Mouse (Mus musculus): Measurements from ENCODE around the gene Plekhg1. TPM values are rescaled to one million over a fixed set of nuclear protein-coding genes. Genes with fewer than 3 reads are reported as not detected.

Plekhg1 gene
- polyA plus RNA-seq, 1 experiment from 2014 or later: 11.8 TPM

- WGBS: 87% methylated on average over 10 of the region's 10 CpGs
- Histone ChIP-seq H3K4me1 (replicated peaks) (no peaks in the 10 kb centered on the region), H3K36me3 (no peaks in the 10 kb centered on the region), H3K4me3 (replicated peaks) (no peak overlapping the region), H3K27ac (no peak overlapping the region), H3K9me3 (no peaks in the 10 kb centered on the region), H3K27me3 (no peaks in the 10 kb centered on the region), H3K4me2 (replicated peaks) (no peak overlapping the region), H3K9ac (replicated peaks) (no peak overlapping the region)
- no peak for ATAC-seq
Measured at GRCm38 (mm10) chr10:3835616-3836015, 95.5 kb downstream of the Plekhg1 start.

GRCm38 (mm10) chr10:3839748-3840432, 99.7 kb downstream of the Plekhg1 start:
- Histone ChIP-seq H3K4me3 (replicated peaks) (no peak overlapping the region), H3K27ac (0 out of 2 replicates have a peak overlapping the region, but pooled peaks have one; percentile 5), H3K36me3 (no peaks in the 10 kb centered on the region), H3K4me2 (replicated peaks) (no peak overlapping the region), H3K9me3 (no peaks in the 10 kb centered on the region), H3K4me1 (replicated peaks) (no peaks in the 10 kb centered on the region), H3K27me3 (no peaks in the 10 kb centered on the region), H3K9ac (replicated peaks) (no peak overlapping the region)
- ATAC-seq: 0 out of 2 replicates have a peak, but pooled peaks have one; percentile 27
- WGBS: 72% methylated on average over 6 of the region's 6 CpGs

GRCm38 (mm10) chr10:3844430-3844829, 104.3 kb downstream of the Plekhg1 start:
- Histone ChIP-seq H3K9me3 (no peaks in the 10 kb centered on the region), H3K27me3 (no peaks in the 10 kb centered on the region), H3K36me3 (no peaks in the 10 kb centered on the region), H3K4me1 (replicated peaks) (no peaks in the 10 kb centered on the region), H3K4me2 (replicated peaks) (no peak overlapping the region), H3K27ac (no peak overlapping the region), H3K9ac (replicated peaks) (no peak overlapping the region), H3K4me3 (replicated peaks) (no peak overlapping the region)
- WGBS: 83% methylated on average over 5 of the region's 5 CpGs
- ATAC-seq: no peak

- H3K36me3 ChIP-seq: no peaks in the 10 kb centered on the region
- no peaks in the 10 kb centered on the region for H3K9me3 ChIP-seq
- H3K27me3 ChIP-seq: no peaks in the 10 kb centered on the region
- no peak overlapping the region for H3K4me3 ChIP-seq (replicated peaks)
- no peak overlapping the region for H3K4me2 ChIP-seq (replicated peaks)
- no peak overlapping the region for H3K9ac ChIP-seq (replicated peaks)
- peaks cover 5% of the 10 kb centered on the region; the same call in 1 of the 2 replicates for H3K4me1 ChIP-seq (replicated peaks)
- H3K27ac ChIP-seq: no peak overlapping the region
- WGBS: 54% methylated on average over 2 of the region's 2 CpGs
- no peak for ATAC-seq
Measured at GRCm38 (mm10) chr10:3847021-3847420, 106.9 kb downstream of the Plekhg1 start.

GRCm38 (mm10) chr10:3851461-3851860, 111.3 kb downstream of the Plekhg1 start:
- Histone ChIP-seq H3K27ac (no peak overlapping the region), H3K4me1 (replicated peaks) (peaks cover 9% of the 10 kb centered on the region; the same call in 1 of the 2 replicates), H3K4me2 (replicated peaks) (no peak overlapping the region), H3K9me3 (no peaks in the 10 kb centered on the region), H3K4me3 (replicated peaks) (no peak overlapping the region), H3K9ac (replicated peaks) (no peak overlapping the region), H3K36me3 (no peaks in the 10 kb centered on the region), H3K27me3 (no peaks in the 10 kb centered on the region)
- 5% methylated on average over 2 of the region's 2 CpGs for WGBS
- ATAC-seq: no peak

- H3K9me3 ChIP-seq: no peaks in the 10 kb centered on the region
- H3K4me3 ChIP-seq (replicated peaks): no peak overlapping the region
- peaks cover 11% of the 10 kb centered on the region for H3K4me1 ChIP-seq (replicated peaks)
- no peaks in the 10 kb centered on the region for H3K36me3 ChIP-seq
- no peak overlapping the region for H3K27ac ChIP-seq
- no peak overlapping the region for H3K9ac ChIP-seq (replicated peaks)
- H3K4me2 ChIP-seq (replicated peaks): no peak overlapping the region
- WGBS: 67% methylated on average over 3 of the region's 3 CpGs
- no peaks in the 10 kb centered on the region for H3K27me3 ChIP-seq
- ATAC-seq: 0 out of 2 replicates have a peak, but pooled peaks have one; percentile 20
Measured at GRCm38 (mm10) chr10:3852733-3853132, 112.6 kb downstream of the Plekhg1 start.

GRCm38 (mm10) chr10:3857912-3858311, 117.7 kb downstream of the Plekhg1 start:
- Histone ChIP-seq H3K4me1 (replicated peaks) (peaks cover 33% of the 10 kb centered on the region), H3K27me3 (no peaks in the 10 kb centered on the region), H3K27ac (no peak overlapping the region), H3K36me3 (no peaks in the 10 kb centered on the region), H3K9me3 (no peaks in the 10 kb centered on the region), H3K9ac (replicated peaks) (no peak overlapping the region), H3K4me3 (replicated peaks) (no peak overlapping the region), H3K4me2 (replicated peaks) (no peak overlapping the region)
- 10% methylated on average over 5 of the region's 5 CpGs for WGBS
- ATAC-seq: no peak

GRCm38 (mm10) chr10:3858437-3858836, 118.3 kb downstream of the Plekhg1 start:
- H3K36me3 ChIP-seq: no peaks in the 10 kb centered on the region
- H3K27ac ChIP-seq: no peak overlapping the region
- ATAC-seq: peak; percentile 84
- peaks cover 37% of the 10 kb centered on the region for H3K4me1 ChIP-seq (replicated peaks)
- no peak overlapping the region for H3K9ac ChIP-seq (replicated peaks)
- WGBS: 20% methylated on average over 4 of the region's 4 CpGs
- H3K27me3 ChIP-seq: no peaks in the 10 kb centered on the region
- no peaks in the 10 kb centered on the region for H3K9me3 ChIP-seq
- H3K4me3 ChIP-seq (replicated peaks): no peak overlapping the region
- no peak overlapping the region for H3K4me2 ChIP-seq (replicated peaks)

- no peak overlapping the region for H3K4me3 ChIP-seq (replicated peaks)
- WGBS: 18% methylated on average over 11 of the region's 11 CpGs
- no peaks in the 10 kb centered on the region for H3K9me3 ChIP-seq
- no peak overlapping the region for H3K9ac ChIP-seq (replicated peaks)
- H3K27ac ChIP-seq: no peak overlapping the region
- H3K4me1 ChIP-seq (replicated peaks): peaks cover 44% of the 10 kb centered on the region
- H3K36me3 ChIP-seq: no peaks in the 10 kb centered on the region
- H3K27me3 ChIP-seq: no peaks in the 10 kb centered on the region
- H3K4me2 ChIP-seq (replicated peaks): no peak overlapping the region
- no peak for ATAC-seq
Measured at GRCm38 (mm10) chr10:3858961-3859714, 119.0 kb downstream of the Plekhg1 start.

GRCm38 (mm10) chr10:3863411-3864195, 123.4 kb downstream of the Plekhg1 start:
- no peaks in the 10 kb centered on the region for H3K36me3 ChIP-seq
- H3K9ac ChIP-seq (replicated peaks): peak overlapping the region; percentile 54
- ATAC-seq: peak; percentile 83
- H3K4me2 ChIP-seq (replicated peaks): peak overlapping the region; percentile 58
- peak overlapping the region; percentile 75 for H3K27ac ChIP-seq
- no peaks in the 10 kb centered on the region for H3K9me3 ChIP-seq
- H3K4me1 ChIP-seq (replicated peaks): peaks cover 40% of the 10 kb centered on the region
- H3K27me3 ChIP-seq: no peaks in the 10 kb centered on the region
- peak overlapping the region; percentile 35 for H3K4me3 ChIP-seq (replicated peaks)
- WGBS: 2% methylated on average over 12 of the region's 12 CpGs

GRCm38 (mm10) chr10:3864196-3864540, 124.0 kb downstream of the Plekhg1 start:
- H3K27ac ChIP-seq: peak overlapping the region; percentile 75
- ATAC-seq: no peak
- H3K27me3 ChIP-seq: no peaks in the 10 kb centered on the region
- peaks cover 34% of the 10 kb centered on the region for H3K4me1 ChIP-seq (replicated peaks)
- H3K9me3 ChIP-seq: no peaks in the 10 kb centered on the region
- peak overlapping the region; percentile 35 for H3K4me3 ChIP-seq (replicated peaks)
- no peaks in the 10 kb centered on the region for H3K36me3 ChIP-seq
- H3K4me2 ChIP-seq (replicated peaks): peak overlapping the region; percentile 58
- peak overlapping the region; percentile 54 for H3K9ac ChIP-seq (replicated peaks)
- WGBS: 9% methylated on average over 6 of the region's 6 CpGs

GRCm38 (mm10) chr10:3867298-3867697, 127.1 kb downstream of the Plekhg1 start:
- Histone ChIP-seq H3K9ac (replicated peaks) (no peak overlapping the region), H3K9me3 (0 out of 2 replicates have a peak, but pooled peaks cover under 1% of the 10 kb centered on the region), H3K27ac (no peak overlapping the region), H3K27me3 (no peaks in the 10 kb centered on the region), H3K4me3 (replicated peaks) (no peak overlapping the region), H3K36me3 (peaks cover under 1% of the 10 kb centered on the region; the same call in 1 of the 2 replicates), H3K4me1 (replicated peaks) (peaks cover 21% of the 10 kb centered on the region), H3K4me2 (replicated peaks) (no peak overlapping the region)
- ATAC-seq: no peak

All from midbrain, embryonic 13.5 days (tissue).